Mouse (Mus musculus): ENCODE results near the gene Foxred1. TPM values are rescaled to one million over a fixed set of nuclear protein-coding genes. Genes with fewer than 3 reads are reported as not detected.
A peak's percentile ranks its signal among the peaks of the same experiment; 100 is the strongest.

Foxred1 gene
- total and polyA plus RNA-seq, 2 experiments from 2014 or later: 88.0 to 93.1 TPM

- Histone ChIP-seq H3K4me2 (ENCODE audit: low read depth, low read length) (peak overlapping the region; percentile 14), H3K9ac (replicated peaks; ENCODE audit: low read depth, low read length) (no peak overlapping the region), H3K9me3 (replicated peaks; ENCODE audit: control insufficient read depth, low read length) (no peaks in the 10 kb centered on the region), H3K4me1 (ENCODE audit: control insufficient read depth, insufficient read depth) (no peaks in the 10 kb centered on the region), H3K36me3 (replicated peaks; ENCODE audit: control insufficient read depth, insufficient read depth, low read length) (peaks cover 20% of the 10 kb centered on the region), H3K27ac (ENCODE audit: low read depth) (no peak overlapping the region), H3K4me3 (ENCODE audit: low read depth, low read length) (no peak overlapping the region), H3K27me3 (ENCODE audit: control insufficient read depth, insufficient read depth, low read length) (no peaks in the 10 kb centered on the region)
- peak; percentile 72; the same call in 1 of the 2 replicates for ATAC-seq (ENCODE audit: insufficient read depth, low read depth)
- no peak for TF ChIP-seq EP300 (IDR thresholded peaks at IDR 0.05; ENCODE audit: low read depth)
- no peak for TF ChIP-seq CTCF (IDR thresholded peaks at IDR 0.05; ENCODE audit: low read depth)
- WGBS: 45% methylated on average over 22 of the region's 22 CpGs
- DNase-seq (ENCODE audit: low spot score): peak; percentile 65
These were observed 22.2 kb downstream of the Foxred1 start for GRCm38 (mm10) chr9:35188700-35189099.

- no peak overlapping the region for H3K9ac ChIP-seq (replicated peaks; ENCODE audit: low read depth, low read length)
- H3K4me3 ChIP-seq (ENCODE audit: low read depth, low read length): no peak overlapping the region
- peaks cover 20% of the 10 kb centered on the region for H3K36me3 ChIP-seq (replicated peaks; ENCODE audit: control insufficient read depth, insufficient read depth, low read length)
- H3K27ac ChIP-seq (ENCODE audit: low read depth): no peak overlapping the region
- H3K4me1 ChIP-seq (ENCODE audit: control insufficient read depth, insufficient read depth): no peaks in the 10 kb centered on the region
- ATAC-seq (ENCODE audit: insufficient read depth, low read depth): no peak
- no peak for DNase-seq (ENCODE audit: low spot score)
- no peak overlapping the region for H3K4me2 ChIP-seq (ENCODE audit: low read depth, low read length)
- WGBS: 78% methylated on average over 10 of the region's 10 CpGs
- TF ChIP-seq CTCF (IDR thresholded peaks at IDR 0.05; ENCODE audit: low read depth): no peak
- no peak for TF ChIP-seq EP300 (IDR thresholded peaks at IDR 0.05; ENCODE audit: low read depth)
- no peaks in the 10 kb centered on the region for H3K27me3 ChIP-seq (ENCODE audit: control insufficient read depth, insufficient read depth, low read length)
- H3K9me3 ChIP-seq (replicated peaks; ENCODE audit: control insufficient read depth, low read length): no peaks in the 10 kb centered on the region
These were observed 23.4 kb downstream of the Foxred1 start for GRCm38 (mm10) chr9:35187351-35187903.

GRCm38 (mm10) chr9:35186430-35186829 lies 24.4 kb downstream of the Foxred1 start:
- no peak overlapping the region for H3K27ac ChIP-seq (ENCODE audit: low read depth)
- no peak overlapping the region for H3K4me2 ChIP-seq (ENCODE audit: low read depth, low read length)
- TF ChIP-seq CTCF (IDR thresholded peaks at IDR 0.05; ENCODE audit: low read depth): no peak
- TF ChIP-seq EP300 (IDR thresholded peaks at IDR 0.05; ENCODE audit: low read depth): no peak
- ATAC-seq (ENCODE audit: insufficient read depth, low read depth) (no peak), DNase-seq (ENCODE audit: low spot score) (no peak)
- no peak overlapping the region for H3K9ac ChIP-seq (replicated peaks; ENCODE audit: low read depth, low read length)
- H3K4me3 ChIP-seq (ENCODE audit: low read depth, low read length): no peak overlapping the region
- H3K36me3 ChIP-seq (replicated peaks; ENCODE audit: control insufficient read depth, insufficient read depth, low read length): peaks cover 18% of the 10 kb centered on the region
- 73% methylated on average over 4 of the region's 4 CpGs for WGBS
- no peaks in the 10 kb centered on the region for H3K9me3 ChIP-seq (replicated peaks; ENCODE audit: control insufficient read depth, low read length)
- H3K27me3 ChIP-seq (ENCODE audit: control insufficient read depth, insufficient read depth, low read length): no peaks in the 10 kb centered on the region
- no peaks in the 10 kb centered on the region for H3K4me1 ChIP-seq (ENCODE audit: control insufficient read depth, insufficient read depth)

- H3K9me3 ChIP-seq (replicated peaks; ENCODE audit: control insufficient read depth, low read length): no peaks in the 10 kb centered on the region
- DNase-seq (ENCODE audit: low spot score) (no peak), ATAC-seq (ENCODE audit: insufficient read depth, low read depth) (no peak)
- H3K27ac ChIP-seq (ENCODE audit: low read depth): no peak overlapping the region
- TF ChIP-seq CTCF (IDR thresholded peaks at IDR 0.05; ENCODE audit: low read depth): no peak
- no peak for TF ChIP-seq EP300 (IDR thresholded peaks at IDR 0.05; ENCODE audit: low read depth)
- H3K9ac ChIP-seq (replicated peaks; ENCODE audit: low read depth, low read length): no peak overlapping the region
- H3K36me3 ChIP-seq (replicated peaks; ENCODE audit: control insufficient read depth, insufficient read depth, low read length): no peaks in the 10 kb centered on the region; the same call in 1 of the 2 replicates
- H3K4me2 ChIP-seq (ENCODE audit: low read depth, low read length): no peak overlapping the region
- WGBS: 69% methylated on average over 5 of the region's 5 CpGs
- no peaks in the 10 kb centered on the region for H3K4me1 ChIP-seq (ENCODE audit: control insufficient read depth, insufficient read depth)
- H3K27me3 ChIP-seq (ENCODE audit: control insufficient read depth, insufficient read depth, low read length): no peaks in the 10 kb centered on the region
- H3K4me3 ChIP-seq (ENCODE audit: low read depth, low read length): no peak overlapping the region
These were observed 27.5 kb downstream of the Foxred1 start for GRCm38 (mm10) chr9:35183359-35183758.

- DNase-seq (ENCODE audit: low spot score) (no peak), ATAC-seq (ENCODE audit: insufficient read depth, low read depth) (no peak)
- TF ChIP-seq CTCF (IDR thresholded peaks at IDR 0.05; ENCODE audit: low read depth): no peak
- Histone ChIP-seq H3K36me3 (replicated peaks; ENCODE audit: control insufficient read depth, insufficient read depth, low read length) (no peaks in the 10 kb centered on the region; the same call in 1 of the 2 replicates), H3K9ac (replicated peaks; ENCODE audit: low read depth, low read length) (no peak overlapping the region), H3K9me3 (replicated peaks; ENCODE audit: control insufficient read depth, low read length) (no peaks in the 10 kb centered on the region), H3K4me1 (ENCODE audit: control insufficient read depth, insufficient read depth) (no peaks in the 10 kb centered on the region), H3K27ac (ENCODE audit: low read depth) (no peak overlapping the region), H3K4me3 (ENCODE audit: low read depth, low read length) (no peak overlapping the region), H3K4me2 (ENCODE audit: low read depth, low read length) (no peak overlapping the region), H3K27me3 (ENCODE audit: control insufficient read depth, insufficient read depth, low read length) (no peaks in the 10 kb centered on the region)
- WGBS: 47% methylated on average over 2 of the region's 2 CpGs
These were observed 28.0 kb downstream of the Foxred1 start for GRCm38 (mm10) chr9:35182832-35183231.

GRCm38 (mm10) chr9:35176124-35176659 lies 34.7 kb downstream of the Foxred1 start:
- Histone ChIP-seq H3K27me3 (ENCODE audit: control insufficient read depth, insufficient read depth, low read length) (no peaks in the 10 kb centered on the region), H3K9me3 (replicated peaks; ENCODE audit: control insufficient read depth, low read length) (no peaks in the 10 kb centered on the region), H3K4me2 (ENCODE audit: low read depth, low read length) (peak overlapping the region; percentile 77), H3K9ac (replicated peaks; ENCODE audit: low read depth, low read length) (no peak overlapping the region), H3K4me3 (ENCODE audit: low read depth, low read length) (peak overlapping the region; percentile 66), H3K4me1 (ENCODE audit: control insufficient read depth, insufficient read depth) (0 out of 2 replicates have a peak, but pooled peaks cover 9% of the 10 kb centered on the region), H3K27ac (ENCODE audit: low read depth) (no peak overlapping the region), H3K36me3 (replicated peaks; ENCODE audit: control insufficient read depth, insufficient read depth, low read length) (no peaks in the 10 kb centered on the region)
- TF ChIP-seq CTCF (IDR thresholded peaks at IDR 0.05; ENCODE audit: low read depth): no peak
- no peak for TF ChIP-seq EP300 (IDR thresholded peaks at IDR 0.05; ENCODE audit: low read depth)
- DNase-seq (ENCODE audit: low spot score) (no peak), ATAC-seq (ENCODE audit: insufficient read depth, low read depth) (0 out of 2 replicates have a peak, but pooled peaks have one; percentile 6)
- 41% methylated on average over 14 of the region's 14 CpGs for WGBS
